Comparison of ENCODE assay signal across 21 mouse cellular contexts in the genomic region with DNA sequence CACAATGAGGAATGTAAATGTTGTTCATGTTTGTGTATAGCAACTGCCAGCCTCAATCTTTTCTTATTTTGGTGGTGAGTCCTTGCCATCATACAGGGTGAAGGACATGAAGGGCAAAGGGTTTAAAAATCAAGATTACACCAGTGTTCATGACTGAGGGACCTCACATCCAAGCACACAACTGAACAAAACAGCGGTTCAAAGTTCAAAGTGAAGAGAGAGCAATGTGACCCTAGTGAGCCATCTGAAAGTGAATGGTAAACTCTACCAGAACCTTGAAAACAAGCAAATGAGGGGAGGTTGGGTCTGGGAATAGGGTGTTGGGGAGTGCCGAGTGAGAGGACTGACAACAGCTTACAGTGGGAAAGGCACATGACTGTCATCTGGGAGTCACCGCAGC.
DNase-seq lines count a peak whose midpoint lies in the region; ATAC-seq and TF ChIP-seq lines count a peak whose summit lies in the region.
"Had no signal": no experiment of that assay in that cellular context is flagged by ENCODE, and none has a peak within 500 bp of the region (broad histone marks: within the 10 kb centered on the region; RNA-seq: fewer than 3 reads in every experiment).

No protein-coding gene starts in this region.

- peak; percentile 29 for DNase-seq in kidney, adult 2 months
- DNase-seq in kidney, postnatal 10 days, result no peak
- DNase-seq in liver, adult 2 months (ENCODE audit: extremely low read depth, low read depth, low spot score), result peak; percentile 91
- no peak for DNase-seq in liver
- no peak for DNase-seq in liver, postnatal 0 days
- no peak for DNase-seq in lung, postnatal 4 days
- DNase-seq: adrenal gland, adult 2 months; adrenal gland, postnatal 10 days; adrenal gland, postnatal 25 days; cerebellum, adult 11 months; cerebellum, adult 2 months; cerebellum, adult 9-10 months; cerebellum, postnatal 10 days; cerebellum, postnatal 25 days; forebrain, postnatal 0 days had no signal

- H3K4me1 ChIP-seq in kidney, adult 2 months (ENCODE audit: control insufficient read depth, insufficient read depth, low read length), result 0 out of 2 replicates have a peak, but pooled peaks cover 2% of the 10 kb centered on the region
- H3K4me1 ChIP-seq in liver, adult 2 months (ENCODE audit: control insufficient read depth, insufficient read depth, low read length), result peaks cover 13% of the 10 kb centered on the region
- 0 out of 2 replicates have a peak, but pooled peaks cover 5% of the 10 kb centered on the region for H3K4me1 ChIP-seq in liver, embryonic 15.5 days (replicated peaks)
- H3K4me1 ChIP-seq in liver, embryonic 12.5 days, result no peaks in the 10 kb centered on the region
- peaks cover 8% of the 10 kb centered on the region; the same call in 1 of the 2 replicates for H3K4me1 ChIP-seq in liver, postnatal 0 days (ENCODE audit: insufficient read depth)

- H3K27ac ChIP-seq in kidney, adult 2 months (ENCODE audit: insufficient read depth, low read depth, low read length), result no peak overlapping the region
- H3K27ac ChIP-seq in liver, adult 2 months (replicated peaks; ENCODE audit: insufficient read depth, low read depth, low read length), result peak overlapping the region; percentile 48
- H3K27ac ChIP-seq in liver, embryonic 15.5 days (replicated peaks), result 0 out of 2 replicates have a peak overlapping the region, but pooled peaks have one; percentile 16
- H3K27ac ChIP-seq in liver, embryonic 12.5 days, result no peak overlapping the region
- peak overlapping the region; percentile 36; the same call in 1 of the 2 replicates for H3K27ac ChIP-seq in liver, postnatal 0 days (ENCODE audit: low read depth)
- H3K27ac ChIP-seq: embryonic facial prominence, embryonic 10.5 days; embryonic facial prominence, embryonic 12.5 days; forebrain, embryonic 12.5 days; forebrain, embryonic 15.5 days had no signal

- TF ChIP-seq CTCF in kidney, adult 2 months (conservative IDR thresholded peaks at IDR 0.05; ENCODE audit: insufficient read depth, insufficient read length, low read depth, low read length), result no peak
- no peak for TF ChIP-seq CTCF in liver, adult 2 months (IDR thresholded peaks at IDR 0.05; ENCODE audit: low read depth, low read length)
- no peak for TF ChIP-seq CTCF in liver, postnatal 0 days (IDR thresholded peaks at IDR 0.05; ENCODE audit: low read depth)

- 0 out of 2 replicates have a peak, but pooled peaks have one; percentile 12 for ATAC-seq in liver, embryonic 15.5 days (ENCODE audit: insufficient read depth)
- no peak for ATAC-seq in liver, embryonic 12.5 days
- ATAC-seq in liver, postnatal 0 days, result peak; percentile 64
- ATAC-seq: forebrain, embryonic 15.5 days; forebrain, postnatal 0 days had no signal

- no peaks in the 10 kb centered on the region for H3K79me2 ChIP-seq in liver, adult 2 months (ENCODE audit: control insufficient read depth, insufficient read depth, low read length)

- no peaks in the 10 kb centered on the region for H3K9me3 ChIP-seq in liver, embryonic 15.5 days (replicated peaks)
- H3K9me3 ChIP-seq in liver, embryonic 12.5 days (replicated peaks), result no peaks in the 10 kb centered on the region
- no peaks in the 10 kb centered on the region for H3K9me3 ChIP-seq in liver, postnatal 0 days (ENCODE audit: low read length)
- H3K9me3 ChIP-seq: embryonic facial prominence, embryonic 10.5 days; embryonic facial prominence, embryonic 12.5 days; forebrain, embryonic 12.5 days; forebrain, embryonic 15.5 days had no signal

- TF ChIP-seq EP300 in liver, postnatal 0 days (IDR thresholded peaks at IDR 0.05; ENCODE audit: low read depth), result no peak

- H3K9ac ChIP-seq in liver, adult 2 months (ENCODE audit: low read depth, low read length), result no peak overlapping the region
- no peak overlapping the region for H3K9ac ChIP-seq in liver, embryonic 15.5 days
- no peak overlapping the region for H3K9ac ChIP-seq in liver, embryonic 12.5 days
- no peak overlapping the region for H3K9ac ChIP-seq in liver, postnatal 0 days (replicated peaks)
- H3K9ac ChIP-seq: embryonic facial prominence, embryonic 12.5 days; forebrain, embryonic 12.5 days; forebrain, embryonic 15.5 days; forebrain, postnatal 0 days had no signal

- H3K27me3 ChIP-seq in kidney, adult 2 months (replicated peaks; ENCODE audit: control insufficient read depth, insufficient read depth, low read length), result no peaks in the 10 kb centered on the region
- H3K27me3 ChIP-seq in liver, adult 2 months (ENCODE audit: control insufficient read depth, insufficient read depth, low read length), result no peaks in the 10 kb centered on the region
- no peaks in the 10 kb centered on the region for H3K27me3 ChIP-seq in liver, embryonic 15.5 days
- H3K27me3 ChIP-seq in liver, embryonic 12.5 days (replicated peaks), result no peaks in the 10 kb centered on the region
- no peaks in the 10 kb centered on the region for H3K27me3 ChIP-seq in liver, postnatal 0 days (ENCODE audit: insufficient read depth, low read length)
- H3K27me3 ChIP-seq: embryonic facial prominence, embryonic 12.5 days; forebrain, embryonic 12.5 days; forebrain, embryonic 15.5 days had no signal

- TF ChIP-seq POLR2A in kidney, adult 2 months (IDR thresholded peaks at IDR 0.05; ENCODE audit: low read depth, low read length), result no peak
- TF ChIP-seq POLR2A in liver, adult 2 months (IDR thresholded peaks at IDR 0.05; ENCODE audit: extremely low read depth, insufficient read depth, low read length), result no peak

- H3K4me2 ChIP-seq in liver, embryonic 15.5 days, result no peak overlapping the region
- no peak overlapping the region for H3K4me2 ChIP-seq in liver, embryonic 12.5 days
- H3K4me2 ChIP-seq in liver, postnatal 0 days (ENCODE audit: low read depth, low read length), result no peak overlapping the region
- H3K4me2 ChIP-seq: embryonic facial prominence, embryonic 12.5 days; forebrain, embryonic 12.5 days; forebrain, embryonic 15.5 days had no signal

- H3K4me3 ChIP-seq in kidney, adult 2 months (ENCODE audit: insufficient read depth, low read depth, low read length), result no peak overlapping the region
- no peak overlapping the region for H3K4me3 ChIP-seq in liver, adult 2 months (ENCODE audit: insufficient read depth, low read depth, low read length)
- no peak overlapping the region for H3K4me3 ChIP-seq in liver, embryonic 15.5 days (replicated peaks)
- no peak overlapping the region for H3K4me3 ChIP-seq in liver, embryonic 12.5 days
- no peak overlapping the region for H3K4me3 ChIP-seq in liver, postnatal 0 days (ENCODE audit: low read depth, low read length)
- H3K4me3 ChIP-seq: embryonic facial prominence, embryonic 10.5 days; embryonic facial prominence, embryonic 12.5 days; forebrain, embryonic 12.5 days; forebrain, embryonic 15.5 days had no signal

- 88% methylated on average over 3 of the region's 3 CpGs for WGBS in kidney, adult 2 months
- 55% methylated on average over 3 of the region's 3 CpGs for WGBS in liver, adult 2 months
- 84% methylated on average over 3 of the region's 3 CpGs for WGBS in liver, embryonic 15.5 days (ENCODE audit: insufficient replicate concordance)
- WGBS in liver, embryonic 12.5 days (ENCODE audit: insufficient replicate concordance), result 76% methylated on average over 3 of the region's 3 CpGs
- 77% methylated on average over 3 of the region's 3 CpGs for WGBS in liver, postnatal 0 days (ENCODE audit: insufficient replicate concordance)

- H3K36me3 ChIP-seq in kidney, adult 2 months (ENCODE audit: control insufficient read depth, insufficient read depth, low read length), result no peaks in the 10 kb centered on the region
- H3K36me3 ChIP-seq in liver, adult 2 months (ENCODE audit: control insufficient read depth, insufficient read depth, low read length), result peaks cover 15% of the 10 kb centered on the region
- no peaks in the 10 kb centered on the region for H3K36me3 ChIP-seq in liver, embryonic 15.5 days (replicated peaks)
- H3K36me3 ChIP-seq in liver, embryonic 12.5 days, result peaks cover 5% of the 10 kb centered on the region
- H3K36me3 ChIP-seq in liver, postnatal 0 days (replicated peaks; ENCODE audit: insufficient read depth, low read length), result peaks cover 5% of the 10 kb centered on the region; the same call in 1 of the 2 replicates
- H3K36me3 ChIP-seq: embryonic facial prominence, embryonic 12.5 days; forebrain, embryonic 15.5 days had no signal

Comparison
In these comparisons a context has a peak if more than half of its experiments do, and no peak if none do; other contexts are left out.
1. DNase-seq: peak in kidney, adult 2 months (single experiment) and liver, adult 2 months (single experiment); none in kidney, postnatal 10 days (single experiment), liver (single experiment), liver, postnatal 0 days (single experiment) and lung, postnatal 4 days (0 of 2).
2. H3K27ac ChIP-seq: peak in liver, adult 2 months (single experiment), liver, embryonic 15.5 days (single experiment) and liver, postnatal 0 days (single experiment); none in kidney, adult 2 months (single experiment) and liver, embryonic 12.5 days (single experiment).